Mouse (Mus musculus) G1E-ER4 (cell line): ENCODE results near the gene Hsd17b14. TPM values are rescaled to one million over a fixed set of nuclear protein-coding genes. Genes with fewer than 3 reads are reported as not detected.

ENCODE experiments used
- GATA1 ChIP-seq: IDR thresholded peaks from one replicate; pipeline ENCODE4 v1.8.0; 2012; ENCODE audit warnings: low read length, inconsistent platforms
- polyA plus RNA-seq: library from polyadenylated mRNA; stranded (reverse); fragments of >175 nt; gene quantifications from 2 replicates; pipeline ENCODE4 v1.2.3, GENCODE M21; 2012

Hsd17b14 gene
- polyA plus RNA-seq, 1 experiment: 10.6 TPM

DNA sequence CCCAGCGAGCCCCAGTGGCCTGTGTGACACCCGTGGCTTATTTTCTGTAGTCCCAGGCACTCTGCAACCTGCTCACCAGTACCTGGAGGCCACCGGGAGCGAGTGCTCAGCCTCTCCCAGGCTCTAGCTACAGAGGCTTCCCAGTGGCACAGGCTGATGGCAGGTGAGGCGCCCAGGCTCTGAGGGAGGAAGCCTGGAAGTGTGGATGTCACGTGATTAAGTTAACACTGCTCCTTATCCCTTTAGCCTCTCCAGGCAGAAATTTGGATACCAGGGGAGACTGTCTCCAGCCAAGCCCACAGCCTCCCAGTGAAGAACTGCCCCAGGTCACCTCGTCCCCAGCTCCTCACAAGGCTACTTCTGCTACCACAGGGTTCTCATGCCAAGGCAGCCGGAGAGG lies 1.2 kb upstream of the Hsd17b14 start:
- TF ChIP-seq GATA1: no peak

GRCm38 (mm10) chr7:45553990-45554389 lies 703 bp upstream of the Hsd17b14 start:
- no peak for TF ChIP-seq GATA1

DNA sequence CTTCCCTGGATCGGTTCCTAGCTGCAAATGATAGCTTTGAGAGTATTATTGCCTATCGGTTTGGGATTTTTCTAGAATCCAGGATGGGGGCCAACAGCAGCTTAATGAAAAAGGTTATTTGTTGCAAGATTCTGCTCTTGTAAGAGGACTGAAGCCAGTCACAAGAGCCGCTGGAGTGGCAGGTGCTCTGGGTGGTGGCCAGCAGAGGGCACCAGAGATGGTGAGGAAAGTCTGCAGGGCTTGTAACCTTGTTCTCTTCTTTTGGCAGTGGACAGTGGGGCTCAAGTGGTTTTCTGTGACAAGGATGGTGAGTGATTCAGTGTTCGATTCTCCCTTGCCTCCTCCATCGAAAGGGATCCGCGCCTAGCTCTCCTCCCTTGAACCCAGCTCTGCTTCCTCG lies 1.1 kb downstream of the Hsd17b14 start:
- no peak for TF ChIP-seq GATA1

GRCm38 (mm10) chr7:45558907-45559306 lies 4.2 kb downstream of the Hsd17b14 start:
- TF ChIP-seq GATA1: no peak

- no peak for TF ChIP-seq GATA1
Observed at GRCm38 (mm10) chr7:45560241-45560640, 5.5 kb downstream of the Hsd17b14 start.

DNA sequence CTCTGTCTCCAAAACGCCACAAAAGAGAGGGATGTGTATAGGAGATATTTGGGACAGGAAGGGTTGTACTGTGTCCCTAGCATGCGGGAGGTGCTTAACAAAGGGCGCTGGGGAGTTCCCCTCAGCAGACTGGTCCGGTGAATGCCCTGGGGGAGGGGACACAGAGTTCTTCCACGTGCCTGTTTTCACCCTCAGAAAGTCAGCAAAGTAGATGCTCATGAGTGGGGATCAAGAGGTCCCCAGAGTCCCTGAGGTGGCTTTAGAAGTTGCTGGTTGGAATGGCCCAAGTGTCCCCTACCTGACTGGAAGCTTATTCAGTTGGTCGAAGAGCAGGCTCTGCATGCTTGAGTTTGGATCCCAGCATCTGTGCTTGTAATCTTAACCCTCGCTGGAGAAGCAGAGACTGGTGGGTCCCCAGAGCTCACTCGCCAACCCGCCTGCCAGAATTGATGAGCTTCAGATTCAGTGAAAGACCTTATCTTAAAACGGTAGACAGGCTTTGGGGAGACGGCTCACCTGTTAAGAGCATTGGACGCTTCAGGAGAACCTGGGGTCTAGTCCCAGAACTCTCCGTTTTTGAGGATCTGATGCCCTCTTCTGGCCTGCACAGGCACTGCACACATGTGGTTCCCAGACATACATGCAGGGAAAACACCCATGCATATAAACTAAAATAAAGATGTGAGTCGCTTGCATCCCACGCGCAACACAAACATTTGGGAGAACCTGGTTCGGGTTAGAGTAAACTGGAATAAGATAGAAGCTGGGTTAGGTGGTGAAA lies 6.3 kb downstream of the Hsd17b14 start:
- TF ChIP-seq GATA1: no peak

GRCm38 (mm10) chr7:45561624-45562520 lies 7.2 kb downstream of the Hsd17b14 start:
- TF ChIP-seq GATA1: no peak

- TF ChIP-seq GATA1: no peak
Observed at GRCm38 (mm10) chr7:45564811-45565210, 10.1 kb downstream of the Hsd17b14 start.

DNA sequence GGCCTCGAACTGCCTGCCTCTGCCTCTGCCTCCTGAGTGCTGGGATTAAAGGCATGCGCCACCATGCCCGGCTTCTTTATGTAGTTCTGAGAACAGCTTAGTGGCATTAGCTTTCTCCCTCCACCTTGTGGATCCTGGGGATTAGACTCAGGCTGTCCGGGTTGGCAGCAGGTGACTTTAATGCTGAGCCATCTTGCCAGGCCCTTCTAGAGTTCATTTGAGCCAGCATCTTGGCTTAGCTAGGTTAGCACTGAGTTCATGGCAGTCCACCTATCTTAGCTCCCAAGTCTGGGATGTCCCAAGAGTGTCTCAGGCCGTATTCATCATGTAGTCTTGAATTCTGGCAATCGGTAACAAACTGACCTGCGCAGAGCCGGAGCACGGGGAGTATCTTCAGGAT lies 10.8 kb downstream of the Hsd17b14 start:
- TF ChIP-seq GATA1: no peak

GRCm38 (mm10) chr7:45567112-45567779 lies 12.6 kb downstream of the Hsd17b14 start:
- no peak for TF ChIP-seq GATA1

DNA sequence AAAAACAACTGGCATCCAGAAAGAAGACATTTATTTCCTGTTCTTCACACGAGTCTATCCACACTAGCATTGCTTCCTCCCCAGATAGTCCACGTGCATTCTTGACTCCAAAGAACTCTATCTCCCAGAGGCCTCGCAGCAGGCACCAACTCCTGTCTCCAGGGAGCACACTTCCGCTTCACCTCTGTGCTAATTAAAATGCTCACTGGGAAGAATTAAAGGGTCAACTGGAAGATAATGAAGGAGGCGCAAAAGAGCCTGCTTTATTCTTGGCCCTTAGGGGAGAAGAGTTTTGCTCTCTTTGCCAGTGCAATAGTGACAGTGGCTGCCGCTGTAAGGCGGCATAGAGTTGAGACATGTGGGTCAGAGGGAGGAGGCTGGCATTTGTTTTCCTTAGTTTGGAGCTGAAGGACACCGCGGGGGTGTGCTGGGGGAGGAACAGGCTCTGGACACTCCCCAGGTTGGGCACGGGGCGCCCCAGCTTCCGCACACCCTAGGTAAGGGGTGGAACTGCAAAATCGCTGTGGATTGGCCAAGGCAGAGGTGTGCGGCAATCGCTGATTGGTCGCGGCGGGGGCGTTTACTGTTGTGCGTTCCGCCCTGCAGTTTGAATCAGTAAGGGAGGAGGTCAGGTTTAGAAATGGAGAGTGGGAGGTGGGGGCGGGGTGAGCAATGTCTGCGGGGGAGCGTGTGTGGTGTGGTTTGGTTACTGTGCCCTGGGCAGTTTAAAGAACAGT lies 13.3 kb downstream of the Hsd17b14 start:
- no peak for TF ChIP-seq GATA1

- peak; percentile 60 for TF ChIP-seq GATA1
Observed at GRCm38 (mm10) chr7:45568601-45569473, 14.1 kb downstream of the Hsd17b14 start.

- no peak for TF ChIP-seq GATA1
Observed at GRCm38 (mm10) chr7:45570103-45570741, 15.5 kb downstream of the Hsd17b14 start, which contains the start of gene Bcat2. Bcat2 (plus strand) TSS chr7:45570153.

DNA sequence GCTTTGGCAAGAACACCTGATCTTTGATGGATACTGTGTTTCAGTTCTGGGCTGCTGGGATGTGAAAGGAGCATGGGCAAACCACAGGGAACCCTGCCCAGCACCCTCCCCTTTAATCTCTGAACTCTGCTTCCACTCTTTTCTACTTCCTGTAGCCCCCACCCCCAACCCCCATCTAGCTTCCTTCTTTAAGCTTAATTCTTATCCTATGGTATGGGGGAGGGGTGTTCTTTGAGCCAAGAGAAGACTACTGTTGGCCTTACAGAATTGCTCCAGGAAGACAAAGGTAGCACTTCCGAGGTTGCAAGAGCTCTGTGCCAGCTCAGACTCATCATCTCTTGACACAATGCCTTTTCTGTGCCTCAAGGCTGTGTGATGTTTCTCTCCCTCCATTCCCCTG lies 17.3 kb downstream of the Hsd17b14 start:
- no peak for TF ChIP-seq GATA1
